Mouse (Mus musculus) left cerebral cortex, postnatal 4 days (tissue): ENCODE measurements around the gene Tmem189. TPM values are rescaled to one million over a fixed set of nuclear protein-coding genes. Genes with fewer than 3 reads are reported as not detected.
A peak's percentile ranks its signal among the peaks of the same experiment; 100 is the strongest.

Experiments used
- DNase-seq: peaks from one replicate; pipeline ENCODE4 v3.0.0-alpha.2; 2022
- intact Hi-C: fragments of 180-260 bp; cut with DNase I; formaldehyde crosslinking; loops from one replicate; pipeline ENCODE4 v1.15.1; 2025
- microRNA-seq: library from miRNA; unstranded; fragments of <30 nt; microRNA quantifications from one replicate; pipeline ENCODE4 v1.2.0, GENCODE M21; 2022
- total RNA-seq, 2 experiments: library from RNA; stranded (reverse); gene quantifications; 2 replicates each; pipeline ENCODE4 v1.2.3; 2021

Gene Tmem189
- total RNA-seq, 2 experiments from 2014 or later: 37.6 to 39.2 TPM

DNA sequence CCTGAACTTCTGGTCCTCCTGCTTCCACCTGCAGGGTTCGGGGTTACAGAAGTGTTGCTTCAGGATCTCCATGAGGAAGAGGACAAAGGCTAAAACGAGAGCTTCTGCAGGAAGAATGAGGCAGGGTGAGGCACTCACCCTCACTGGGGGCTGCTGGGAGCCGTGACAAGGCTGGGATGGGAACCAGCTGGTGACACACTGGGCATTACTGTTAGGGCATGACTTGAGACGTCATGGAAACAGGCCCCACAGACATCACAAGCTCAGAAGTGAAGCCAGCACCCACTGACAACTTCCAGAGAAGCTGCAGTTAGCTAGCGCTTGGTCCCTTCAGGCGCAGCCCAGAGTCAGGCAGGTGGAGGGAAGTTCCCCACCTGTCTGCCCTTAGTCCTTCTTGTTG is 89.7 kb downstream of the Tmem189 start:
- no peak for DNase-seq
- intact Hi-C loops: loop anchor here (5.0 kb wide), 1 partner anchor 53 kb away; no protein-coding TSS in a partner anchor

DNA sequence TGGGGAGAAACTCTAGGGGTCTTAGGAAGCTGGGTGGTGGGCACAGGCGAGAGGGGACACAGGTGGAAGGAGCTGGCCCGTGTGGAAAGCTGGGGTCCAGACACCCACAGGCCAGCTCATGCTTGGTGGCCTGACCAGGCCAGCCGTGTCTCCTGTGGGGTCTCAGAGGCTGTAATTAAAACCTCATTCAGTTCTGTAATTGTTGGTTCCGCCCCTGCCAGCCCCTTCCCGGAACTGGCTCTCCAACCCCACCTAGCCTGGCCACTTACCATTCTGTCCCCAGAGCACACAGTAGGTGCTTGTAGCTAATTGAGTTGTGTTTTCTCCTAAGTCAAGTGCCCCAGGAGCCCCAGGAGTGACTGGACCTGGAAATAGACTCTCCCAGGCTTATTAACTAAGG is 90.4 kb downstream of the Tmem189 start:
- intact Hi-C loops: no loop called here

DNA sequence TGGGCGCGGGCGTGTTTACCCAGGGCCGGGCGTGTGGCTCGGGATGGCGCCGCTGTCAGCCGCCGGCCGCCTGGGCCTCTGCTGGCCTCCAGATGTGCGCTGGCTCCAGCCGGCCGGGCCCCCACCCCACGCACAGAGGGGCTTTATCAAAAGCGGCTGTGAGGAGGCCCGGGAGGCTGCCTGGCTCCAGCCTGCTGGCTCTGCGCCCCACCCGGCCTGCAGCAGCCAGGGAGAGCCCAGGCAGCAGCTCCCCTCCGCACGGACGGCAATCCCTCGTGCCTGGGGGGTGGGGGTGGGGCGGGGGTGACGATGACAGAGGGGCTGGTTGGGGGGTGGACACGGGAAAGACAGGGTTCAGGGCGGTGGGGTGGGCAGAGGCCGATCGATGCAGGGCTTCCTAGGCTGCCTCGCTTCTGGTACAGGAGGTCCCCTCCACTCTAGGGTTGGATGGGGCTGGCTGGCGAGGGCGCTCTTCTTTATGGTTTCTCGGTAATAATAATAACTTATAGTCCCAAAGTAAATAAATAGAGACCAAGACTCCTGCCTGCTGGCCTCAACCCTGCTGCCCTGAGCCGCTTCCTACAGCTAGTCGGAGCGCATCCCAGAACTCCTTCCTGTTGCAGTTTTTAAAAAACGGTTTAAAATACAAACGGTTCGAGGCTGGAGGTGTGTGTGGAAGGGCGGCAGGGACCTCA is 92.0 kb downstream of the Tmem189 start:
- DNase-seq: peak; percentile 46
- intact Hi-C loops: no loop called here

More for the DNA sequence above, 90.4 kb downstream of the Tmem189 start:
- no peak for DNase-seq

DNA sequence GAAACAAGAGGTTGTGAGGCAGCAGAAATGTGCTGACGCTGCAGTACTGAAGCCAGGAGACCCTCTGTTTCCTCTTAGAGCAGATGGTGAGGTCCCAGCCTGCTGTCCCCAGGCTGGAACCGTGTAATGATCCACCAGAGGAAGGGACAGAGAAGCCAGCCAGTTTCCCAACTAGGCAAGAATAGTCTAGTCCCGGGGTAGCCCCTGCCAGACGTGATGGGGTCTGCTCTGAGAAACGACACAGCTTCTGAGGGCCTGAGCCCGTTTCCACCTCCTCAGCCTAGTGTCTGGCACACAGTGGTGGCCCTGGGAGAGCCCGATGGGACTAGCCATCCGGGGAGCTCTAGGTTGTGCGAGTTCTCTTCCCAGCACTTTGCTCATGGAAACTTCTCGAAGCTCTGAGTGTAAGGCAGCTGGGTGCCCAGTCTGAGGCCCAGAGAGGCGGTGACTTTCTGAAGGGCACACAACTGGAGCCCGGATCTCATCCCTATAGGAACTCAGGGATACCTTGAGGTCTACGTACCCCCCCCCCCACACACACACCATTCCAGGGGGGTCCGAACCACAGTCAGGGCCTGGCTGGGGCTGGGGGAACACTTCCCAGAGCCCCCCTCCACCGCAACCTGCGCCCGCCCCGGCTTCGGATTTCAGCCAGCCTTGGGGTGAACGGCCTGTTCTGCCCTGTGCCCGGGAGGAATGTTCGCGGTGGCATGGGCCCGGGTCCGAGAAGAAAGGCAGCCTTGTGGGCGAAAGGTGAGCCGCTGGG is 92.7 kb downstream of the Tmem189 start:
- DNase-seq: peak; percentile 42
- intact Hi-C loops: no loop called here

DNA sequence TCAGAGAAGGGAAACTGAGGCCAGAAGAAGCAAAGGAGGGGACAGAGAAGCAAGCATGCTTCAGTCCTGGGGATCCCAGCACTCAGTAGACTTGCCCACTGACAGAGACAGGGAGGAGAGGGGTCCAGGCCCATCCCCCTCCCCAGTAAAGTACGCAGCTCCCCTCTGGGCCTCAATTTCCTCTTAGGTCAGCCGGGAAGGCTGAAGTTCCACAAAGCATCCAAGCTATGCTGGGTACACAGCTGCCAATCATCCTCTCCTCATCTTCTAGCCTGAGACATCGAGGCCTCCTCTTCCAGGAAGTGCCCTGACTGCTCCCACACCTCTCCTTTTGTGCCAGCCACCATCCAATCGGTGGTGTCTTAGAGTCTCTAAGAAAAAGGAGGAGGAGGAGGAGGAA is 93.4 kb downstream of the Tmem189 start:
- intact Hi-C loops: no loop called here
- no peak for DNase-seq

DNA sequence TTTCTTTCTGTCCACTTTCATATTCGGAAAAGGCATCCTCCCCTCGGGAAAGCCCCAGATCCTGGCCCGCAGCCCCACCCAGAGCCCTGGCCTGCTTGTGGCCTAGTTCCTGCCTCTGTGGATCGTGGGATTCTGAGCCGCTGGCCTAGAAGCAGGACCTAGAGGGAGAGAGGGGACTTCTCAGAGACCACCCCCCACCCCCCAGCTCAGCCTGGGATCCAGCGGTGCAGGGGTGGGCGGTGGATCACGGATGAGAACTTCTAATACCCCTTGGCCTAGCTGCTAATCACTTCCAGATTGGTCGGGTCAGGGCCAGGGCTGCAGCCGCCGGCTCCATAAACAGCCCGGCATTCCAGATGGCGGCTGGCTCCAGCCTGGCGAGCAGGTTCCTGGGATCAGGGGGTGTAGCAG is 93.9 kb downstream of the Tmem189 start:
- intact Hi-C loops: no loop called here
- DNase-seq: peak; percentile 75

DNA sequence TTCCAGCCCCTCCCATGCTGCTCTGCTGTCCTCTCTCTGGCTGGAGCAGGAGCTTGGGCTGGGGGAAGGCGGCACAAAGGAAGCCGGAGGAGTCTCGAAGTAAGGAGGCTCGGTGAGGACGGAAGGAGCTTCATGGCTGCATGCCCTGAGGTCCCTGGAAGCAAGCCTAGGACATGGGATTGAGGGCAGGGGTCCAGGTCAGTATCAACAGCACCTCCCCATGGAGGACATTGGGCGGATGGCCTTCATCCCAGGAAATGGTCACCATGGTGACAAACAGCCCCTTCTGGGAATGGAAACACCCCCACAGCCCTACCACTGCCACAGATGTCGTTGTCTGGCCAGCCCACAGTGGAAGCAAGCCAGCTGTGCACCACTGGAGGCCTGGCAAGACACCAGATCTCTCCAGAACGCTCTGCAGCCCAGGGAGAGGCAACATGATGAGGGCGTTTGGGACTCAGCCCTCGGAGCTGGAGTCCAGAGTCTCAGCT is 95.1 kb downstream of the Tmem189 start:
- intact Hi-C loops: no loop called here
- peak; percentile 80 for DNase-seq

DNA sequence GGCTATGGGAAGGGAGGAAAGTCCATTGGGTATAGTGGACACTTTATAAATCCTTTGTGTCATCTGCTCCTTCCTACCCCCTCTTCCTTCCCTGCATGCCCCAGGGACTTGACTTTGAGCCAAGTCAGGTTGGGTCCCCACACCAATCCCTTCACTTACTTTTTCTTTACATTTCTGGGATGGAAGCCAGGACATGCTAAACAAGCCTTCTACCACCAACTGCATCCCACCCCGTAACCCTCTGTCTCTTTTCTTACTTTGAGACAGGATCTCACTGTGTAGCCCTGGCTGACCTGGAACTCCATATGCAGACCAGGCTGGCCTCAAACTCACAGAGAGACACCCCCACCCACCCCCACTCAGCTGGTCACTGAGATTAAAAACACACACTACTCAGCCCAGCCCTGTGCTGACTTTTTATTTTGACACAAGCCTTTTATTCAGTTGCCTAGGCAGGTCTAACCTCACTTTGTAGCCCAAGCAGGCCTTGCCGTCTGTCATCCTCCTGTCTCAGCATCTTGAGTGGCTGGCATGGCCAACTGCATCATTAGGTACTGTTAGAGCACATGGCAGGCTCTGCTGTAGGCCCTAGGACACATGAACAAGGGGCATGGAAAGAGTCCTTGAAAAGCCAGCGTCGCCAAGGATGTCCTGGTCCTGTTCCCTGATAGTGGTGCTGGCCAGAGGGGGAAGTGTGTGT is 95.9 kb downstream of the Tmem189 start:
- intact Hi-C loops: no loop called here
- no peak for DNase-seq

Small RNA genes within 50 kb of the gene (microRNA-seq; reads per million reads assigned to microRNA genes)
- gene Gm22355: not detected

Other genes starting within 250 kb of the Tmem189 start
- 10 to 100 TPM; 36.6 to 40.0 TPM for gene Rnf114, start 197.2 kb downstream of the Tmem189 start, total RNA-seq
- 10 to 100 TPM; 53.5 to 58.1 TPM for gene Spata2, start 196.9 kb downstream of the Tmem189 start, total RNA-seq
- gene Snai1, start 151.6 kb downstream of the Tmem189 start, total RNA-seq: 1 to 10 TPM; 1.1 to 1.3 TPM
- gene Ube2v1, start 57.7 kb downstream of the Tmem189 start, total RNA-seq: 100 to 1,000 TPM; 217 TPM
- 10 to 100 TPM; 30.8 to 32.7 TPM for gene Gm20431, start 28.3 kb downstream of the Tmem189 start, total RNA-seq
- gene Cebpb, start 907 bp downstream of the Tmem189 start, total RNA-seq: 1 to 10 TPM; 3.8 to 5.5 TPM
- 10 to 100 TPM; 66.8 to 68.7 TPM for gene Ptpn1, start 242.2 kb upstream of the Tmem189 start, total RNA-seq